Mouse (Mus musculus) testis, adult 2 months (tissue): ENCODE measurements around the gene Sprr2i.

Experiments used
- CTCF ChIP-seq: fragments of 200-500 bp; IDR thresholded peaks from 2 replicates; pipeline ENCODE4 v1.5.1; 2012; ENCODE audit warnings: low read depth, mild to moderate bottlenecking, inconsistent platforms, low read length, moderate library complexity; ENCODE audit not compliant: control insufficient read depth, insufficient read depth, insufficient replicate concordance
- POLR2A ChIP-seq: fragments of 200-500 bp; IDR thresholded peaks from 2 replicates; pipeline ENCODE4 v1.6.1; 2012; ENCODE audit warnings: low read depth, mild to moderate bottlenecking, inconsistent platforms, low read length, moderate library complexity; ENCODE audit not compliant: control insufficient read depth

DNA sequence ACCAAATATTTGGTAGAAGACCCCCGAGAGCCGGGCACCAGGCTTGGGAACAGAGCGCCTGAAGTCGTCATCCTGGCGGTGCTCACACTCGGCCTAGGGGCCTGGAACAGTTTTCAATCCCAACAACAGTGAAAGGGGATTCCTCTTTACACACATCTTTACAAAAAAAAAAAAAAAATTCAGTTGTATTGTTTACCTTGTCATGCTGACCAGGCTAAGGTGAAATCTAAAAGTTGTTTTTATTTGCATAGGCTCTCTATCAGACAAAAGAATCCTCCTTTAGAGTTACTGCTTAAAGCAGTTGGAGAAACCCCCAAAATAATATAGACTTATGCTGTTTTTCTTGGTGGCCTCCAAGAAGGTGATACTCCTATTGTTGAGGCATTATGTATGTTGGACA lies 21.5 kb downstream of the Sprr2i start, which contains the start of gene Gm9774:
- TF ChIP-seq CTCF = no peak
- no peak for TF ChIP-seq POLR2A
